Mouse (Mus musculus) CD4-positive helper T cell, adult 2 months (primary cell): ENCODE measurements around the gene Nop2.

ENCODE experiments used
- DNase-seq: peaks from one replicate; pipeline ENCODE4 v3.0.0-alpha.2; 2012; ENCODE audit warnings: low read depth, missing footprints, low spot score

Gene Nop2

GRCm38 (mm10) chr6:125172474-125172873 lies 40.8 kb downstream of the Nop2 start:
- no peak for DNase-seq

- no peak for DNase-seq
These were observed 41.5 kb downstream of the Nop2 start for GRCm38 (mm10) chr6:125173256-125173655.

- DNase-seq = no peak
These were observed 43.8 kb downstream of the Nop2 start for GRCm38 (mm10) chr6:125175469-125175868.

GRCm38 (mm10) chr6:125179601-125180000 lies 47.9 kb downstream of the Nop2 start:
- no peak for DNase-seq

GRCm38 (mm10) chr6:125182133-125182532 lies 50.4 kb downstream of the Nop2 start:
- DNase-seq = no peak

- no peak for DNase-seq
These were observed 54.5 kb downstream of the Nop2 start for GRCm38 (mm10) chr6:125186203-125186602.

- DNase-seq = no peak
These were observed 59.1 kb downstream of the Nop2 start for GRCm38 (mm10) chr6:125190816-125191215.

GRCm38 (mm10) chr6:125191332-125192015 lies 59.8 kb downstream of the Nop2 start, which contains the start of the genes Ncapd2 and Mrpl51:
Gene Ncapd2, minus strand, starts transcription at chr6:125191701.
Gene Mrpl51, plus strand, starts transcription at chr6:125191801.
- peak; percentile 99 for DNase-seq

- peak; percentile 92 for DNase-seq
These were observed 60.5 kb downstream of the Nop2 start for GRCm38 (mm10) chr6:125192016-125192714.

GRCm38 (mm10) chr6:125192841-125193240 lies 61.1 kb downstream of the Nop2 start:
- DNase-seq = no peak

- no peak for DNase-seq
These were observed 61.7 kb downstream of the Nop2 start for GRCm38 (mm10) chr6:125193390-125193789.
